Mouse (Mus musculus): ENCODE results near the gene Nav1.

The Nav1 gene

DNA sequence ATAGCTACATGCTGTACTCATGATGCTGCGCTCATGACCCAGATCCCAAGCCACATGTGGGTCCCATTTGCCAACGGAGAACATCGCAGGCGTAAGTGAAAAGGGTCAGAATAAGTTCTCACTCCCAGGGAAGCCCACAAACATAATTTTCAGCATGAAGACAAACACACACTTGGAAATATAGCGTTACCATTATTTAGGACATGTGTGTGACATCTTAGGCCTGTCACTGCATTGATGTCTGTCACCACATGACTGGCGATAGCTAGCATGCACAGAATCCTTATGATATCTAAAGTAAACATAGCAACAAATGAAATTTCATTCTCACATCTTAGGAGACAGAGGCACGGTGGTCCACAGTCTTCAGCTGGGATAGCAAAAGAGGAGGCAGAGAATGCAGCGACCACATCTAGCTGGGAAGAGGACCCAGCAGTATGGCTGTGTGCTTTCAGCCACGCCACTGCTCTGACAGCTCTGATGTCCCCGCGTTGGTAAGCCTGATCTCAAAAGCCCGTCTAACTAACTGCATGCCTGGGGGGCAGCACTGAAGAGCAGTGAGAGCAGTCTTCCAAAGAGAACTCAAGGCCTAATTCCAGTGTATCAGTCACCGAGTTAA lies 86.4 kb downstream of the Nav1 start:
- DNase-seq (ENCODE audit: low spot score in 2 of 2), result no peak

DNA sequence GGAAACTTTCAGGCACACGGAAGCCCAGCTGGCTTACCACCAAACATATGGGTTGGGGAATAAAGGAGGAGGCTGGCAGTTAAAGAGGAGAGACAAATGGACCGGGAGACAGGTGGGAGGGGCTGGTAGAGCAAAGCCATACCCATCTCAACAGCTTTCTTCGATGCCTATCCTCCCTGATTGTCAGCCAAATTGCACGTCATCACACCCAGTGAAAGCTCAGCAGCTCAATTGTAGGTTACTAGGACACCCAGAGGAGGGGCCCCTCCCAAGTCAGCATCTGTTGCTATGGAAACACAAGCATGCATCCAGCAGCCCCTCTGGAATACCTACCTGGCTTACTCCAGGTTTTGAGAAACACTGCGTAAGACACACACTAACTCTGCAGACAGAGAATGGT lies 88.4 kb downstream of the Nav1 start:
- peak; percentile 73 to 84 for DNase-seq (ENCODE audit: low spot score in 2 of 2)

DNA sequence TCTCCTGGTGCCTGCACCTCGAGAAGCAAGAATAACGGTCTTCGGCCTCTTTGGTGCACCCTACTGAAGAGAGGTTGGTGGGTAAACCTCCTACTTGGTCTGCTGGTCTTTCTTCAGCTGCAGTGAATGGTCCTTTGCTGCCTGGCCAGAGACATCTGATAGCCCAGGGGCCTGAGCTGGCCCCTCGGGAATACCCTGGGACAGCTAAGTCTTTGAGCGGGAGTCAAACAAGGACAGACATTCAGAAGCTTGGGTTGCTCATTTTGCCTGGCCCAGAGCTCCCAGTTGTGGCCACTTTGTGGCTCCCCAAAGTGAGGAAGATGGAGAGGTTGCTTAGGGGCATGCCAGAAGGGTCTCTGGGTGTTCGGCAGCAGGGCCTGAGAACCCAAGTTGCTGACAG lies 89.6 kb downstream of the Nav1 start:
- DNase-seq (ENCODE audit: low spot score in 2 of 2), result no peak

GRCm38 (mm10) chr1:135516511-135517305 lies 90.4 kb downstream of the Nav1 start:
- DNase-seq (ENCODE audit: low spot score in 2 of 2), result no peak

- no peak for DNase-seq (ENCODE audit: low spot score in 2 of 2)
Measured at GRCm38 (mm10) chr1:135515633-135516238, 91.4 kb downstream of the Nav1 start.

DNA sequence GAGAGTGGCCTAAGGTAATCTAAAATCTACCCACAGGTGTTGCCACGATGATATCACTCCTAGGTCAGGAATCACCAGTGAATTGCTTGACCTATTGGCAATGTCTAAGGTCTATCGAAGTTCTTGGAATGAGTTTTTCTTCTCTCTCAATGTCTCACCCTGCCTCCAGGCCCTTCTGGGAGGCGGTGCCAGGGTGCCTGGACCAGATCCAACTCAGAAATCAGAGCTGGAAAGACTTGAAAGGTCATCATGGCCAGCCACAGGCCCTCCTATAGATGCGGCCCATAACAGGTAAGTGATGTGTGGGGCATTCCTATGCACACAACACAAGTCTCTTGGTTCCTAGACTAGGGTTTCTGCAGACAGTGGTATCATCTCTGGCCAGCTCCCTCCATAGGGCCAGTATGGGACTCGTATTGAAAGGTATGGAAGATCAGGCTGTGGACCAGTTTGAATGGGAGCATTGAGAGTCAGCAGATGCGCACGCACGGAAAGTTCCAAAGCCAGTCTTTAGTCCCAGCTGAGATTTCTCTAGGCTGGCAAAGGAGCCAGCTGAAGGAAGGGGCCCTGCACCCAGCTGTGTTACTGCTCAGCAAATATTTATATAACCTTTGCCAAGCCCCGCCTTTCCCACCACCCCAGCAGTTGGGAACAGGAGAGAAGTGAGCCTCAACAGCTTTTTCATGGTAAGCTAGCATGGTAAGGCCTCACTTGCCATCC lies 92.0 kb downstream of the Nav1 start:
- peak; percentile 58 to 62 for DNase-seq (ENCODE audit: low spot score in 2 of 2)

DNA sequence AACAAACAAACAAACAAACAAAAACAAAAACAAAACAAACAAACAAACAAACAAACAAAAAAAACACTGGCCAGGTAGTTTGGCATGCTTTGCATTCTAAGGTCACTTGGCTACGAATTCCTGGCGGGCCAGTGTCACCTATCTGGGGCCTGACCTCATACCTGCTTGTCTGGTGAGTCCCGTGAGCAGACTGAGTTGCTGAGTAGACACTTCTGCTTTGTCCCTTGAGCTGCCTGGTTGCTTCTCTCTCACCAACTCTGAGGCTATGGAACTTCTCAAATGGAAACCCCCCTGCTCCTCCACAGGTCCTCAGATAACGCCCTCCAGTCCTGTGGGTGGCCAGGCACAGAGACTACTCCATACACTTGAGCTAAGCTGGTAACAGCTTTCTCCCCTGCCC lies 93.0 kb downstream of the Nav1 start:
- no peak for DNase-seq (ENCODE audit: low spot score in 2 of 2)

DNA sequence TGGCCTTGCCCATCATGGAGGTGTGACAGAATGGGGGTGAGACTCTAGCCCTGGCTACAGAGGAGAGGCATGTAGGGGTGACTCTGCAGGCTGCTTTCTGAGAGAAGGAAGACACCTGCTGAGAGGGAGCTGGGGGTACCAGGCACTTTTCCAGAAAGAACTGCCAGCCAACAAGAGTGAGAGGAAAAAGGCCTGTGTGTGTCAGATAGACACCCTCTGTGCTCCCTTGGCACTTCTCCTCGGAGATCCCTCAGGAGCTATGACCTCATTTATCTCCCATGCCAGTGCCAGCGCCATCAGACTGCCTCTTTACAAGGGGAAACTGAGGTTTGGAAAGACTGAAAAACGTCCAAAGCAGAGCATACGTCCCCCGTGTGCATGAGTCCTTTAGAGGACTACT lies 93.6 kb downstream of the Nav1 start:
- peak; percentile 61 to 70 for DNase-seq (ENCODE audit: low spot score in 2 of 2)

DNA sequence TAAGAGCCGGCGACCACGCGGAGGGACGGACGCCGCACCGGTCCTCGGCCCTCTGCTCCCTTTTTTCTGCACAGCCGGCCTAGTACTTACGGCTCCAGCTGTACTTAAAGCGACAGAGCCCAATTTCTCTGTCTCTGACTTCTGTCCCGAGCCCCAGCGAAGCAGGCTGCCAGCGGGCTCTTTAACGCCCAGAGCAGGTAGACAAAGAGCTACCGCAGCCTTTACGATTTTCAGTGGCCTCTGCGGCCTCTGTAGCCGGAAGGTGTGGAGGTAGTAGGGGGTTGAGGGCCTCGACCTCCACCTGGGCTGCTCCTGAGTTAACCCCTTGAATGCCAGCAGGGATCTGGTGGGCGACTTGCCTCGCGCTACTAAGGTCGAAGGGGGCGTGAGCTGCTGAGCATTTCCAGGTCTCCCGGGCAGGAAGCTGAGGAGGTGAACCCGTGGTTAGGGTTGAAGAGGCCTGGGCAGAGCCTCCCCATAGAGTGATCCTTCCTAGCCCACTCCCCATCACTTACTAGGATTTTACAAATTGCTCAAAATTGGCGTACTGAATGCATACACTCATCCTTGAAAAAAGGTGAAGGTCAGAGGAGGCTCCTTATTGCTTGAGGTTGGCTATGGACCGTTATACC lies 96.6 kb downstream of the Nav1 start:
- peak in 1 of 2 experiments; percentile 52 for DNase-seq (ENCODE audit: low spot score in 2 of 2)

DNA sequence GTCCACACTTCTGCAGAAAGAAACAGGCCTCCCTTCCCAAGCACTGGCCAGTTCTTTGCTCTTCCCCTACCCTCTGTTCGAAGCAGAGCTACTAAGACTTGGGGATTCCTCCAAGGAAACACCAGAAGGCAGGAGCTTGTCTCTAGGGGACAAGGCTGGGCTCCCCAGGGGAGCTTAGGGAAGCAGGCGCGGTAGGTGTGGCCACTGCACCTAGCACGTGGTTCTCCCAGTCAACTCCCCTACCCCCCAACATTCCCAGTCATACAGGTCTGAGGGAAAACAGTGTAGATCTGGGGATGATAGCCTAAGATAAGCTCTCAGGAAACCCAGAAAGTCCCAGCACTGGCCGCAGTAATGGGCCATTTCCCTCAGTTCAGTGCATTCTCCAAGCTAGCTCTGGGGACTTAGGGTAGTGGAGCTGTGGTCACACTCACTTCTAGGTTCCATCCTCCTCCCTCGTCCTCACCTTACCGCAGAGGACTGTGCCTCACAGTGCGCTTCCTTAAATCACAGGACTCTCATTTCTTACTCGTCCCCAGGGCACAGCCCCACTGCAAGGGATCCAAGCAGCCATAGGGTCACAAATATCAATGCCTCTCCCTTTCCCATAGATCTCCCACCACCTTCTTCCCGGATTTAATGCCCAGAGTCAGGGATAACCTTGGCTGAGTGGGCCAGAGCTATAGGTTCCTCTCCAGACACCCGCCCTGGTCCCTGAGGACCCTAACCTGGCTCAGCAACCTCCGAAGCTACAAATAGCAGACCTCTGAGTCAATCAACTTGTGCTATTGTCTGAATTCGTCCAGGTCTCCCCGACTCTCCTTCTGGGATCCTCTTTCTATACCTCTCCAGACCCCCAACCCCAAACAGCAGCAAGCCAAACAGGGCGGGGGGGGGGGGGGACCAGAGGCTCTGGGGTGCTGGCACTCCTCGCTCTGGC lies 97.7 kb downstream of the Nav1 start:
- no peak for DNase-seq (ENCODE audit: low spot score in 2 of 2)

- DNase-seq (ENCODE audit: low spot score in 2 of 2), result no peak
Measured at GRCm38 (mm10) chr1:135508349-135508634, 98.8 kb downstream of the Nav1 start.

DNA sequence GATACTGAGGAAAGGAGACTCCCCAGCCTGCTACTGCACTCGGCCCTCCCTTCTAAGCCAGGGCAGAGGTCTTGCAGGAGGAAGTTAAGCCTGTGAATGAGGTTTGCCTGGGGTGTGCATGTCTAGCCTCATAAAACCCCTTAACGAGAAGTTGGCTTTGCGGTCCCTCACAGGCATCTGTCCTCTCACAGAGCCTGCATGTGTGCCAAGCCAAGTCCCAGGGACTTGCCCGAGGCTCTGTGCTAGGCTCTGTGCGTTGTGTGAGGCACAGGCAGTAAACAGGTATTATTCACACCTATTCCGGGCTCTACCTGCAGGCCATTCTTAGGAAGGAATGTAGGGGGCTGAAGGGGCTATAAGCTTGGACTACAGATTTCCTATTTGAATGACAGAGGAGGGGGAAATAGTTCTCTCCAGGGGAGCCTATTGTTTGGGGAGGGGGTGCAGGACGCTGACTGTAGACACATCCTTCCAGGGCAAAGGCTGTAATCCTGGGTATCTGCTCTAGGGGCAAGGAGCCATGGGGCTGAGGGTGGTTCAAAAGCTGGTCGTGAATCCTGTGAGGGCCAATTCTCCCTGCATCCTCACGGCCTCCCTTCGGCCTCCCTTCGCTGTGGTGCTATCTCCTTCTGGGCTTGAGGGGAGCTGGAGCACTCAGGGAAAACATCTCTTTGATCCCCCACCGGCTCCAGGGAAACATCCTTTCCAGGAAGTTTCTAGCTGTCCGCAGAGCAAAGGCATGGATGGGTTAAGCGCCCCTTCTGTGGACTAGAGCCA lies 99.3 kb downstream of the Nav1 start:
- no peak for DNase-seq (ENCODE audit: low spot score in 2 of 2)

DNA sequence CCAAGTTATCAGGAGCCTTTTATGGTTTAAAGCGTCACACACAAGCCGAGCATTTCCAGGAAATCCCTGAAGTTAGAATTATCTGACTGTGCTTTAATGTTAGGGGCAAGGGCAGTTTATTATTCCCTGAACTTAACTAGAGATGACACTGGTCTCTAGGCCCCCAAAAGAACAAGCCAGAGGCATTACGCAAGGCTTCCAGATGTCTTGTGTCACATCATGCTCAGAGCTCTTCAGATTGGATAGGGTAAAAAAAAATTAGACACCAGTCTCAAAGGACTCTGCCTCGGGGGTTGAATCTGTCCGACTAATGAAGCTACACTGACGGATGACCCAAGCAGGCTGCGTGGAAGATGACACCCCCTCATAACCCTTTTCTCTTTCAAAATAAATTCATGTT lies 101.6 kb downstream of the Nav1 start:
- no peak for DNase-seq (ENCODE audit: low spot score in 2 of 2)

DNA sequence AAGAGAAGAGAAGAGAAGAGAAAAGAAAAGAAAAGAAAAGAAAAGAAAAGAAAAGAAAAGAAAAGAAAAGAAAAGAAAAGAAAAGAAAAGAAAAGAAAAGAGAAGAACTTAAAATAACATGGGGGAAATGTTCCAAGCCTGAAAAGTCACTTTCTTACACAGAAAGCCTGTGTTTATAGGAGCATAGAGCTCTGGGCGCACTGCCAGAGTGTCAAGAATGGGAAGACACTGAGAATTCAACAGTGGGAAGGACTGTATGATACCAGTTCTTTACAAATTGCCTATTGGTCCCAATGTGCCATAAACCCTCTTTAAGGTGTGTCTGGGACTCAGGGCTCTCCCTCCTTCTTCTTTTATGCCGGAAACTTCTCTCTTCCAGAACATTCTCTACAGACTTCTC lies 103.7 kb downstream of the Nav1 start:
- DNase-seq (ENCODE audit: low spot score in 2 of 2), result peak in 1 of 2 experiments; percentile 63

DNA sequence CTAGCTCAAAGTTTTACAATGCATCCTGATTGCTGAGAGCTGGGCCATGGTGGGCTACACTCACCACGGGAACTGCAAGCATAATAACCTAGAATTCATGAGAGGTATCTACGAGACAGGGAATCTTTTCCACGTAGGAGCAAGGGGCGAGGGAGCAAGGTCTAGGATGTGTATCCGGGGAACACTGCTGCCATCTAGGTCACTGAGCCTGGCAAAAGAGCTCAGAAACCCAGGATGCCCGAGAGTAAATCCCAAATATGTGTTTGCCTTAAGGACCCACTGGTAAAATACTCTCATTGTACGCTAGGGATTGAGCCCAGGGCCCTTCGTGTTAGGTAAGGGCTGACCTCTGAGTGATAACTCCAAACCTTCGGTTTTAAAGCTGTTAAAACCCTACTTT lies 104.3 kb downstream of the Nav1 start:
- no peak for DNase-seq (ENCODE audit: low spot score in 2 of 2)

DNA sequence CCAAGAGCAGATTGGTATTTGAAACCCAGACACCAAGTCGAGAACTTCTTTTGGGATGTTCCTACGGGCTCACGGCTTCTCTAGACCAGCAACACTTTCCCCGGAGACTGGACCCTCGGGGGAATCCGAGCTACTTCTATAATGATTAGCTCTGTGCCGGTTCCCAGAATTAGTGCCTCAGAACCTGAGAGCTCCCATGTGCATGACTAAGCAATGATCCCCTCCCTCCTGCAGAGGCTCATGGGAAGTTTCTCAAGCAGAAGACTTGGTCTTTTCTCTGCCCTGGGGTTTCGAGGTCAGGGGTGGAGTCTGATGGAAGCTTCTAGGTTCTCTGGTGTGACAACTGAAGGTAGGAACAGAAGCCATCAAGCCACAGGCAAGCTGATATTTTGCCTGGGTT lies 105.0 kb downstream of the Nav1 start:
- no peak for DNase-seq (ENCODE audit: low spot score in 2 of 2)

GRCm38 (mm10) chr1:135498455-135499358 lies 108.4 kb downstream of the Nav1 start:
- no peak for DNase-seq (ENCODE audit: low spot score in 2 of 2)

- no peak for DNase-seq (ENCODE audit: low spot score in 2 of 2)
Measured at GRCm38 (mm10) chr1:135495048-135495447, 112.0 kb downstream of the Nav1 start.

DNA sequence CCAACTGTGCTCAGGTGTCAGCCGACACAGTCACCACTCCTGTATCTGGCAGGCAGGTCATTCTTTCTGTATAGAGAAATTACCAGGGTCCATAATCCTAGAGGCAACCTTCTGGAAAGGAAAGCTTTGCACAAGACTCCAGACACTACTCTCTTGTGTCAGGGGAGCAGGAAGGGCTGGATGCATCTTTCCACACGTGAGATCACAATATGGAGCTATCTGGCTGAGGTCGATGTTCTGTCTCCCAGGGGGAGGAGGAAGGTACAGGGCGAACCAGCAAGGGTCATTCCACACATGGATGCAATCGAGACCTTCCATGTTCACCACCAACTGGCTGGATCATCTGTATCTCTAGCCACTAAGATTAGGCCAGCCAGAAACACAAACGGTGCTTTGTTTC lies 113.2 kb downstream of the Nav1 start:
- no peak for DNase-seq (ENCODE audit: low spot score in 2 of 2)

All from right cerebral cortex, postnatal 10 days (tissue).